Mouse (Mus musculus) testis, adult 2 months (tissue): Measurements from ENCODE around the gene Col11a2.

Experiments used
- CTCF ChIP-seq: fragments of 200-500 bp; IDR thresholded peaks from 2 replicates; pipeline ENCODE4 v1.5.1; 2012; ENCODE audit warnings: low read depth, mild to moderate bottlenecking, inconsistent platforms, low read length, moderate library complexity; ENCODE audit not compliant: control insufficient read depth, insufficient read depth, insufficient replicate concordance
- POLR2A ChIP-seq: fragments of 200-500 bp; IDR thresholded peaks from 2 replicates; pipeline ENCODE4 v1.6.1; 2012; ENCODE audit warnings: low read depth, mild to moderate bottlenecking, inconsistent platforms, low read length, moderate library complexity; ENCODE audit not compliant: control insufficient read depth

GRCm38 (mm10) chr17:34110309-34110708 is 71.1 kb downstream of the Col11a2 start:
- TF ChIP-seq POLR2A (no peak), CTCF (no peak)
